Mouse (Mus musculus) neural tube, embryonic 13.5 days (tissue): ENCODE data around the gene Cldn5. TPM values are rescaled to one million over a fixed set of nuclear protein-coding genes. Genes with fewer than 3 reads are reported as not detected.

Experiments used
- ATAC-seq: fragments of 200-750 bp; cut with Nextera tagmentation; 2 replicates; pipeline ENCODE4 v1.8.0; 2017; ENCODE audit warnings: low read depth, mild to moderate bottlenecking, moderate TSS enrichment, moderate library complexity
- H3K27ac ChIP-seq: fragments of 300-500 bp; sonication (generic); replicated peaks from 2 replicates; pipeline ENCODE4 v1.5.1; 2015; ENCODE audit warnings: moderate library complexity, mild to moderate bottlenecking, inconsistent platforms
- H3K27me3 ChIP-seq: fragments of 300-500 bp; sonication (generic); 2 replicates; pipeline ENCODE4 v1.6.1; 2015; ENCODE audit warnings: mild to moderate bottlenecking, inconsistent platforms
- H3K36me3 ChIP-seq: fragments of 300-500 bp; sonication (generic); 2 replicates; pipeline ENCODE4 v1.6.1; 2015; ENCODE audit warnings: mild to moderate bottlenecking, inconsistent platforms
- H3K4me1 ChIP-seq: fragments of 300-500 bp; sonication (generic); replicated peaks from 2 replicates; pipeline ENCODE4 v1.6.1; 2015; ENCODE audit warnings: inconsistent platforms
- H3K4me2 ChIP-seq: fragments of 300-500 bp; sonication (generic); 2 replicates; pipeline ENCODE4 v1.6.1; 2015; ENCODE audit warnings: inconsistent platforms, mild to moderate bottlenecking, moderate library complexity
- H3K4me3 ChIP-seq: fragments of 300-500 bp; sonication (generic); 2 replicates; pipeline ENCODE4 v1.5.1; 2015; ENCODE audit warnings: mild to moderate bottlenecking, inconsistent platforms
- H3K9ac ChIP-seq: fragments of 300-500 bp; sonication (generic); 2 replicates; pipeline ENCODE4 v1.6.1; 2015; ENCODE audit warnings: moderate library complexity, mild to moderate bottlenecking, inconsistent platforms
- H3K9me3 ChIP-seq: fragments of 300-500 bp; sonication (generic); 2 replicates; pipeline ENCODE4 v1.6.1; 2016; ENCODE audit warnings: inconsistent platforms
- WGBS: fragments of 180-500 bp; shearing (Covaris S2); methylation state at CpG from one replicate; pipeline ENCODE4 v1.1.7; 2015; 5-methylcytosine and 5-hydroxymethylcytosine counted together
- polyA plus RNA-seq: library from polyadenylated mRNA; unstranded; fragments of >200 nt; fragmentation: Nextera tagmentation; extraction: Ambion mirVana; gene quantifications from 2 replicates; pipeline ENCODE4 v1.2.1, GENCODE M21; 2015

Cldn5 gene
- polyA plus RNA-seq, 1 experiment from 2014 or later, result 97.1 TPM

GRCm38 (mm10) chr16:18795223-18795899, 18.7 kb downstream of the Cldn5 start:
- Histone ChIP-seq H3K27ac (no peak overlapping the region), H3K27me3 (no peaks in the 10 kb centered on the region), H3K4me1 (no peaks in the 10 kb centered on the region), H3K9ac (no peak overlapping the region), H3K36me3 (0 out of 2 replicates have a peak, but pooled peaks cover 4% of the 10 kb centered on the region), H3K9me3 (no peaks in the 10 kb centered on the region), H3K4me3 (no peak overlapping the region), H3K4me2 (no peak overlapping the region)
- WGBS, result 89% methylated on average over 11 of the region's 11 CpGs
- ATAC-seq, result no peak

GRCm38 (mm10) chr16:18796645-18797044, 20.0 kb downstream of the Cldn5 start:
- no peak for ATAC-seq
- 86% methylated on average over 7 of the region's 7 CpGs for WGBS

GRCm38 (mm10) chr16:18798151-18798550, 21.5 kb downstream of the Cldn5 start:
- ATAC-seq, result no peak

More at GRCm38 (mm10) chr16:18796645-18797044, 20.0 kb downstream of the Cldn5 start:
- Histone ChIP-seq H3K4me1 (no peaks in the 10 kb centered on the region), H3K27ac (no peak overlapping the region), H3K4me2 (no peak overlapping the region), H3K9me3 (no peaks in the 10 kb centered on the region), H3K4me3 (no peak overlapping the region), H3K9ac (no peak overlapping the region; the same call in 1 of the 2 replicates), H3K36me3 (0 out of 2 replicates have a peak, but pooled peaks cover 10% of the 10 kb centered on the region), H3K27me3 (no peaks in the 10 kb centered on the region)

GRCm38 (mm10) chr16:18798841-18799240, 22.2 kb downstream of the Cldn5 start:
- WGBS, result 70% methylated on average over 2 of the region's 2 CpGs
- Histone ChIP-seq H3K27ac (no peak overlapping the region), H3K4me2 (no peak overlapping the region), H3K4me3 (no peak overlapping the region), H3K36me3 (0 out of 2 replicates have a peak, but pooled peaks cover 10% of the 10 kb centered on the region), H3K27me3 (no peaks in the 10 kb centered on the region), H3K4me1 (no peaks in the 10 kb centered on the region), H3K9me3 (no peaks in the 10 kb centered on the region), H3K9ac (no peak overlapping the region)
- peak; percentile 80; the same call in 1 of the 2 replicates for ATAC-seq

More at GRCm38 (mm10) chr16:18798151-18798550, 21.5 kb downstream of the Cldn5 start:
- Histone ChIP-seq H3K4me3 (no peak overlapping the region), H3K4me2 (no peak overlapping the region), H3K4me1 (no peaks in the 10 kb centered on the region), H3K36me3 (0 out of 2 replicates have a peak, but pooled peaks cover 10% of the 10 kb centered on the region), H3K27me3 (no peaks in the 10 kb centered on the region), H3K27ac (no peak overlapping the region), H3K9me3 (no peaks in the 10 kb centered on the region), H3K9ac (no peak overlapping the region)
- 88% methylated on average over 5 of the region's 5 CpGs for WGBS

GRCm38 (mm10) chr16:18805746-18806145, 29.1 kb downstream of the Cldn5 start:
- Histone ChIP-seq H3K9ac (no peak overlapping the region), H3K27ac (no peak overlapping the region), H3K9me3 (no peaks in the 10 kb centered on the region), H3K4me1 (peaks cover 2% of the 10 kb centered on the region), H3K4me2 (no peak overlapping the region), H3K4me3 (no peak overlapping the region), H3K27me3 (no peaks in the 10 kb centered on the region), H3K36me3 (peaks cover 25% of the 10 kb centered on the region)
- WGBS, result 96% methylated on average over 2 of the region's 2 CpGs
- ATAC-seq, result no peak

- no peak overlapping the region for H3K9ac ChIP-seq
- no peak for ATAC-seq
- peaks cover 22% of the 10 kb centered on the region for H3K4me1 ChIP-seq
- no peak overlapping the region for H3K4me2 ChIP-seq
- H3K36me3 ChIP-seq, result peaks cover 23% of the 10 kb centered on the region
- 96% methylated on average over 5 of the region's 5 CpGs for WGBS
- H3K4me3 ChIP-seq, result no peak overlapping the region
- H3K27ac ChIP-seq, result no peak overlapping the region
- H3K27me3 ChIP-seq, result no peaks in the 10 kb centered on the region
- H3K9me3 ChIP-seq, result no peaks in the 10 kb centered on the region
These were observed 32.4 kb downstream of the Cldn5 start for GRCm38 (mm10) chr16:18809001-18809400.

GRCm38 (mm10) chr16:18811032-18811431, 34.4 kb downstream of the Cldn5 start:
- ATAC-seq, result no peak; the same call in none of the 2 replicates

GRCm38 (mm10) chr16:18811468-18812384, 35.1 kb downstream of the Cldn5 start, which contains the start of the genes Ufd1 and Cdc45:
TSS of gene Ufd1 (plus strand) at chr16:18811779.
TSS of gene Cdc45 (minus strand) at chr16:18811987.
- peak within 1 kb of the TSS; percentile 64 for H3K27ac ChIP-seq
- no peaks in the 10 kb centered on the region for H3K27me3 ChIP-seq
- peak within 1 kb of the TSS; percentile 85 for H3K4me2 ChIP-seq
- ATAC-seq, result peak; percentile 97
- WGBS, result 2% methylated on average over 42 of the region's 42 CpGs
- peak within 1 kb of the TSS; percentile 90 for H3K4me3 ChIP-seq
- peak within 1 kb of the TSS; percentile 84 for H3K9ac ChIP-seq
- H3K36me3 ChIP-seq, result peaks cover 29% of the 10 kb centered on the region
- peaks cover 26% of the 10 kb centered on the region for H3K4me1 ChIP-seq
- H3K9me3 ChIP-seq, result no peaks in the 10 kb centered on the region

More at GRCm38 (mm10) chr16:18811032-18811431, 34.4 kb downstream of the Cldn5 start:
- no peak overlapping the region for H3K27ac ChIP-seq
- 8% methylated on average over 5 of the region's 5 CpGs for WGBS
- H3K27me3 ChIP-seq, result no peaks in the 10 kb centered on the region
- no peaks in the 10 kb centered on the region for H3K9me3 ChIP-seq
- peak overlapping the region; percentile 75 for H3K4me2 ChIP-seq
- peaks cover 27% of the 10 kb centered on the region for H3K36me3 ChIP-seq
- H3K9ac ChIP-seq, result peak overlapping the region; percentile 63
- peaks cover 26% of the 10 kb centered on the region for H3K4me1 ChIP-seq
- H3K4me3 ChIP-seq, result peak overlapping the region; percentile 90

GRCm38 (mm10) chr16:18812385-18812910, 35.8 kb downstream of the Cldn5 start:
- Histone ChIP-seq H3K4me1 (peaks cover 26% of the 10 kb centered on the region), H3K4me2 (peak overlapping the region; percentile 85), H3K36me3 (peaks cover 30% of the 10 kb centered on the region), H3K9ac (peak overlapping the region; percentile 84), H3K9me3 (no peaks in the 10 kb centered on the region), H3K27ac (peak overlapping the region; percentile 64), H3K4me3 (peak overlapping the region; percentile 90), H3K27me3 (no peaks in the 10 kb centered on the region)
- WGBS, result 2% methylated on average over 31 of the region's 31 CpGs
- no peak for ATAC-seq

GRCm38 (mm10) chr16:18822356-18822755, 45.7 kb downstream of the Cldn5 start:
- H3K9ac ChIP-seq, result no peak overlapping the region
- no peaks in the 10 kb centered on the region for H3K27me3 ChIP-seq
- no peak overlapping the region for H3K4me3 ChIP-seq
- H3K9me3 ChIP-seq, result no peaks in the 10 kb centered on the region
- ATAC-seq, result no peak
- peaks cover 97% of the 10 kb centered on the region for H3K36me3 ChIP-seq
- 91% methylated on average over 1 of the region's 1 CpGs for WGBS
- H3K27ac ChIP-seq, result no peak overlapping the region
- H3K4me2 ChIP-seq, result no peak overlapping the region
- no peaks in the 10 kb centered on the region for H3K4me1 ChIP-seq

- H3K4me2 ChIP-seq, result no peak overlapping the region
- no peak for ATAC-seq
- H3K36me3 ChIP-seq, result peaks cover 98% of the 10 kb centered on the region
- no peaks in the 10 kb centered on the region for H3K9me3 ChIP-seq
- no peak overlapping the region for H3K27ac ChIP-seq
- H3K27me3 ChIP-seq, result no peaks in the 10 kb centered on the region
- WGBS, result 64% methylated on average over 4 of the region's 4 CpGs
- no peak overlapping the region for H3K4me3 ChIP-seq
- H3K4me1 ChIP-seq, result no peaks in the 10 kb centered on the region
- no peak overlapping the region for H3K9ac ChIP-seq
These were observed 46.3 kb downstream of the Cldn5 start for GRCm38 (mm10) chr16:18822925-18823324.
